Mouse (Mus musculus): ENCODE results near the gene 1700028J19Rik. TPM values are rescaled to one million over a fixed set of nuclear protein-coding genes. Genes with fewer than 3 reads are reported as not detected.
"Not testable (repeated sequence)": the region's sequence is repeated elsewhere in the genome, so short reads cannot be mapped to it uniquely, and the experiment has no call there.

1700028J19Rik gene
- polyA plus RNA-seq, 1 experiment, result 2.2 TPM

DNA sequence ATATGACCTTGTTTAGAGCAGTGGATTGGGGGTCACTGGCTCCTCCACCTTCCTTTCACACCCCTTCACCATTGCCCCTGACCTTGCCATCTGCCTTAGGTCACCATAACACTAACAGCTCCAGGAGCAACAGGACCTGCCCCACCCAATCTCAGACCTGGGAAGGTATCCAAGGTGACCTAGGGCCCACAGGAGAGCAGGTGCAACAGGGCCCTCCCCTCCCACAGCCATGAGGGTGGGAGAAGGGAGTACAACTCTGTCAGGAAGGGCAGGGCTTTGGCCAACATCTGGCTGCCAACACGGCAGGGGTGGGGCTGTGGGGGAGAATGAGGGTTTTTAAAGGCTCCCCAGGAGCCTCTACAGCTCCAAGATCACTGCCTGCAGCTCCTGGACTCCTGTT is 21.4 kb downstream of the 1700028J19Rik start, which contains the start of gene Klk1:
TSS of gene Klk1 (plus strand) at position 285 of the 400 bp plus-strand sequence.
- 56% methylated on average over 1 of the region's 1 CpGs for WGBS
- Histone ChIP-seq H3K27ac (ENCODE audit: insufficient read depth, low read length) (no peak within 1 kb of the TSS), H3K27me3 (ENCODE audit: control insufficient read depth, insufficient read depth, low read length) (no peaks in the 10 kb centered on the region), H3K4me1 (ENCODE audit: control insufficient read depth, insufficient read depth, low read length) (no peaks in the 10 kb centered on the region), H3K4me3 (replicated peaks; ENCODE audit: insufficient read depth, low read depth, low read length) (no peak within 1 kb of the TSS)
- DNase-seq, result no peak
- TF ChIP-seq POLR2A (IDR thresholded peaks at IDR 0.05; ENCODE audit: borderline replicate concordance, insufficient read depth, low read length) (no peak), CTCF (IDR thresholded peaks at IDR 0.05; ENCODE audit: borderline replicate concordance, insufficient read depth, low read depth, low read length) (no peak)

- not testable (repeated sequence) for H3K4me3 ChIP-seq (replicated peaks; ENCODE audit: insufficient read depth, low read depth, low read length); H3K4me1 ChIP-seq (ENCODE audit: control insufficient read depth, insufficient read depth, low read length); H3K27me3 ChIP-seq (ENCODE audit: control insufficient read depth, insufficient read depth, low read length); DNase-seq; H3K27ac ChIP-seq (ENCODE audit: insufficient read depth, low read length)
- 64% methylated on average over 6 of the region's 6 CpGs for WGBS
Observed at GRCm38 (mm10) chr7:44222335-44222734, 24.2 kb downstream of the 1700028J19Rik start.

DNA sequence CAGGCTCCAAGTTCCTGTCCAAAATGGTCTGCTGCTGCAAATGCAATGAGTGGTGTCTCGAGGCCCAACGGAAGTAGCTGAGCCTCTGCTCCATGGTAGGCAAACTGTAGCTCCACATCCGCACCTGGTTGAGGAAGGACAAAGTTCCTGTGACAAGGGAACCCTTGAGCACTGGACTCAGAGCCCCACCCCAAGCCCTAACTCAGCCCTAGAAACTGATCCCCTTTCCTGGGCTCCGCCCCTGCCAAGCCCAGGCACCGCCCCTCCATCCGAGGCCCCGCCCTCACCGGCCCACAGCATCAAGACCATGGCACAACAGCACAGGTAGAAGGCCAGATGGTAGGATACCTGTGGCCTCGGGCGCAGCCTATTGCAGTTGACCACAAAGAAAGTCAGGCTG is 24.9 kb downstream of the 1700028J19Rik start:
- H3K4me3 ChIP-seq (replicated peaks; ENCODE audit: insufficient read depth, low read depth, low read length); H3K27ac ChIP-seq (ENCODE audit: insufficient read depth, low read length); DNase-seq; H3K27me3 ChIP-seq (ENCODE audit: control insufficient read depth, insufficient read depth, low read length); H3K4me1 ChIP-seq (ENCODE audit: control insufficient read depth, insufficient read depth, low read length): not testable (repeated sequence)
- 63% methylated on average over 10 of the region's 10 CpGs for WGBS

DNA sequence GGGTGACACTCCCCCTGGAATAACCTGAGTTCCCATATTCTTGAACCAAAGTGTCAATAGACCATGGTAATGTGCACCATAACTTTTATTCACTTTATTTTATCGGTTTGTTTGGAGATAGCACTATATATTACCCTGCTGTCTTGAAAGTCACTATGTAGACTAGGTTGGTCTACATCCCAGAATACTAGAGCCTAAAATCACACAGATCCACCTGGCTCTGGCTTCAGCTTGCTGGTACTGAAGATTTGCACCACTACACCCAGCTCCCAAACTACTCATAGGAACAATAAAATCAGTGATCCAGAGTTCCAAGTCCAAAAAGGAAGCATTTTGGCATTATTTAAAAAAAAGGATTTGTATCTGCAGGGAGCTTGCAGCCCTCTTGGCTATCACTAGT is 30.9 kb downstream of the 1700028J19Rik start, which contains the start of gene Klk1b5:
TSS of gene Klk1b5 (plus strand) at position 301 of the 400 bp plus-strand sequence.
- Histone ChIP-seq H3K27me3 (ENCODE audit: control insufficient read depth, insufficient read depth, low read length) (no peaks in the 10 kb centered on the region), H3K4me1 (ENCODE audit: control insufficient read depth, insufficient read depth, low read length) (no peaks in the 10 kb centered on the region; the same call in 1 of the 2 replicates), H3K4me3 (replicated peaks; ENCODE audit: insufficient read depth, low read depth, low read length) (no peak within 1 kb of the TSS), H3K27ac (ENCODE audit: insufficient read depth, low read length) (no peak within 1 kb of the TSS)
- no peak for DNase-seq
- 80% methylated on average over 1 of the region's 1 CpGs for WGBS
- no peak for TF ChIP-seq CTCF (IDR thresholded peaks at IDR 0.05; ENCODE audit: borderline replicate concordance, insufficient read depth, low read depth, low read length)

- H3K4me3 ChIP-seq (replicated peaks; ENCODE audit: insufficient read depth, low read depth, low read length), result no peak overlapping the region
- no peaks in the 10 kb centered on the region for H3K4me1 ChIP-seq (ENCODE audit: control insufficient read depth, insufficient read depth, low read length)
- no peak for DNase-seq
- whole genome bisulfite sequencing, result 69% methylated on average over 3 of the region's 3 CpGs
- no peaks in the 10 kb centered on the region for H3K27me3 ChIP-seq (ENCODE audit: control insufficient read depth, insufficient read depth, low read length)
- no peak for TF ChIP-seq POLR2A (IDR thresholded peaks at IDR 0.05; ENCODE audit: borderline replicate concordance, insufficient read depth, low read length)
- TF ChIP-seq CTCF (IDR thresholded peaks at IDR 0.05; ENCODE audit: borderline replicate concordance, insufficient read depth, low read depth, low read length), result no peak
- H3K27ac ChIP-seq (ENCODE audit: insufficient read depth, low read length), result no peak overlapping the region
Observed at GRCm38 (mm10) chr7:44208307-44208706, 38.2 kb downstream of the 1700028J19Rik start.

GRCm38 (mm10) chr7:44207135-44207534 is 39.4 kb downstream of the 1700028J19Rik start, which contains the start of gene Klk1b4:
Gene Klk1b4 (plus strand): TSS chr7:44207435.
- not testable (repeated sequence) for H3K4me1 ChIP-seq (ENCODE audit: control insufficient read depth, insufficient read depth, low read length); H3K27me3 ChIP-seq (ENCODE audit: control insufficient read depth, insufficient read depth, low read length); DNase-seq; H3K4me3 ChIP-seq (replicated peaks; ENCODE audit: insufficient read depth, low read depth, low read length); H3K27ac ChIP-seq (ENCODE audit: insufficient read depth, low read length)
- WGBS, result 28% methylated on average over 3 of the region's 3 CpGs

DNA sequence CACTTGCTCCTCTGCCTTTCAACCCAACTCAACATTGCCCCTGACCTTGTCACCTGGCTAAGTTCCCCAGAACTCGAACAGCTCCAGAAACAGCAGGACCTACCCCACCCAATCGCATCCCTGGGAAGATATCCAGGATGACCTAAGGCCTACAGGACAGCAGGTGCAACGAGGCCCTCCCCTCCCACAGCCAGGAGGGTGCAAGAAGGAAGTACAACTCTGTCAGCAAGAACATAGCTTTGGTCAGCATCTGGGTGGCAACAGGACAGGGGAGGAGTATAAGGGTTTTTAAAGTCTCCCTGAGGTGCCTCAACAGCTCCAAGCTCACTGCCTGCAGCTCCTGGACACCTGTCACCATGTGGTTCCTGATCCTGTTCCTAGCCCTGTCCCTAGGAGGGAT is 48.6 kb downstream of the 1700028J19Rik start, which contains the start of gene Klk1b3:
TSS of gene Klk1b3 (plus strand) at position 301 of the 400 bp plus-strand sequence.
- no peak for DNase-seq
- no peaks in the 10 kb centered on the region for H3K4me1 ChIP-seq (ENCODE audit: control insufficient read depth, insufficient read depth, low read length)
- no peaks in the 10 kb centered on the region for H3K27me3 ChIP-seq (ENCODE audit: control insufficient read depth, insufficient read depth, low read length)
- 41% methylated on average over 3 of the region's 3 CpGs for WGBS
- no peak within 1 kb of the TSS for H3K27ac ChIP-seq (ENCODE audit: insufficient read depth, low read length)
- TF ChIP-seq POLR2A (IDR thresholded peaks at IDR 0.05; ENCODE audit: borderline replicate concordance, insufficient read depth, low read length) (no peak), CTCF (IDR thresholded peaks at IDR 0.05; ENCODE audit: borderline replicate concordance, insufficient read depth, low read depth, low read length) (no peak)
- no peak within 1 kb of the TSS for H3K4me3 ChIP-seq (replicated peaks; ENCODE audit: insufficient read depth, low read depth, low read length)

- not testable (repeated sequence) for H3K4me1 ChIP-seq (ENCODE audit: control insufficient read depth, insufficient read depth, low read length); H3K27ac ChIP-seq (ENCODE audit: insufficient read depth, low read length); DNase-seq; H3K27me3 ChIP-seq (ENCODE audit: control insufficient read depth, insufficient read depth, low read length); H3K4me3 ChIP-seq (replicated peaks; ENCODE audit: insufficient read depth, low read depth, low read length)
- whole genome bisulfite sequencing, result 86% methylated on average over 1 of the region's 1 CpGs
Observed at GRCm38 (mm10) chr7:44193466-44193865, 53.0 kb downstream of the 1700028J19Rik start.

DNA sequence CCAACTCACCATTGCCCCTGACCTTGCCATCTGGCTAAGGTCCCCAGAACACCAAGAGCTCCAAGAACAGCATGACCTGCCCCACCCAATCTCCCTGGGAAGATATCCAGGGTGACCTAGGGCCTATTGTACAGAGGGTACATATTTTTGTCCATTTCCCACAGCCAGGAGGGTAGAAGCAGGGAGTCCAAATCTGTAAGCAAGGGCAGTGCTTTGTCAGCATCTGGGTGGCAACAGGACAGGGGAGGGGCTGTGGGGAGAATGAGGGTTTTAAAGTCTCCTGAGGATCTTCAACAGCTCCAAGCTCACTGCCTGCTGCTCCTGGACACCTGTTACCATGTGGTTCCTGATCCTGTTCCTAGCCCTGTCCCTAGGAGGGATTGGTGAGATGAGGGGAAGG is 58.6 kb downstream of the 1700028J19Rik start, which contains the start of gene Klk1b24:
TSS of gene Klk1b24 (plus strand) at position 301 of the 400 bp plus-strand sequence.
- H3K27ac ChIP-seq (ENCODE audit: insufficient read depth, low read length); DNase-seq; H3K27me3 ChIP-seq (ENCODE audit: control insufficient read depth, insufficient read depth, low read length); H3K4me3 ChIP-seq (replicated peaks; ENCODE audit: insufficient read depth, low read depth, low read length); H3K4me1 ChIP-seq (ENCODE audit: control insufficient read depth, insufficient read depth, low read length): not testable (repeated sequence)

- H3K27me3 ChIP-seq (ENCODE audit: control insufficient read depth, insufficient read depth, low read length); H3K4me1 ChIP-seq (ENCODE audit: control insufficient read depth, insufficient read depth, low read length); DNase-seq; H3K27ac ChIP-seq (ENCODE audit: insufficient read depth, low read length); H3K4me3 ChIP-seq (replicated peaks; ENCODE audit: insufficient read depth, low read depth, low read length): not testable (repeated sequence)
- 60% methylated on average over 8 of the region's 8 CpGs for WGBS
Observed at GRCm38 (mm10) chr7:44186516-44186915, 60.0 kb downstream of the 1700028J19Rik start.

Measured in cerebellum, adult 2 months (tissue).